Mouse (Mus musculus): ENCODE results near the gene Zfp575. TPM values are rescaled to one million over a fixed set of nuclear protein-coding genes. Genes with fewer than 3 reads are reported as not detected.

Zfp575 gene
- polyA plus RNA-seq, 1 experiment from 2014 or later, result 10.3 TPM

DNA sequence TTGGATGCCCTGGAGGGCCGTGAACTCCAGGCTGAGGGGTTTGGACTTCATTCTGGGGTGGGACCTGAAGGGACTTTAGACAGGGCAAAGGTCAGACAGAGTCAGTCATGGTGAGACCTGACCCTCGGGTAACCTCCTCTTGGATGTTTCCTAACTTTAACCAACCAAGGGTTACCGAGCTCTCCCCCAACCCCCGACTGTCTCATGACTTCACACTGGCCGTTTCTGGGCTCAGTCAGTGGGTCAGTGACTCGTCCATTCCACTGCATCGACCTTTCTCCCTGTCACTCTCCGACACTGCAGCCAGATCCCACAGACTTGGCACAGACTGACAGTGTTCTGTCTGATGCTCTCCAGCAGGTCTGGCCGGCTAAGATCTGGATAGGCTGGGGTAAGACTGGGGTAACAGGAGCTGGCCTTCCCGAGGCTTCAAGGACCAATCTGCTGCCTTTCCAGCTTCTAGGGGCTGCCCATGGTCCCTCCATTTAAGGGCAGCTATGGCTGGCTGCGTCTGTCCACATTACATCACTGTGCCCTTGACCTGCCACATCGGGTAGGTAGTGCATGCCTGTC lies 13.1 kb downstream of the Zfp575 start:
- WGBS, result 63% methylated on average over 12 of the region's 12 CpGs
- peaks cover 3% of the 10 kb centered on the region; the same call in 1 of the 2 replicates for H3K36me3 ChIP-seq (replicated peaks; ENCODE audit: control insufficient read depth, insufficient read depth)
- no peak overlapping the region for H3K27ac ChIP-seq
- H3K4me1 ChIP-seq (replicated peaks; ENCODE audit: control insufficient read depth, insufficient read depth, low read length), result no peaks in the 10 kb centered on the region
- no peak overlapping the region for H3K4me3 ChIP-seq (replicated peaks; ENCODE audit: low read length)
- ATAC-seq (ENCODE audit: low FRiP score) (no peak), DNase-seq (ENCODE audit: low spot score) (no peak)
- no peaks in the 10 kb centered on the region for H3K27me3 ChIP-seq (ENCODE audit: control insufficient read depth, insufficient read depth, low read length)
- H3K4me2 ChIP-seq (replicated peaks), result no peak overlapping the region
- H3K9ac ChIP-seq, result no peak overlapping the region
- H3K9me3 ChIP-seq (ENCODE audit: control insufficient read depth, low read length), result no peaks in the 10 kb centered on the region

DNA sequence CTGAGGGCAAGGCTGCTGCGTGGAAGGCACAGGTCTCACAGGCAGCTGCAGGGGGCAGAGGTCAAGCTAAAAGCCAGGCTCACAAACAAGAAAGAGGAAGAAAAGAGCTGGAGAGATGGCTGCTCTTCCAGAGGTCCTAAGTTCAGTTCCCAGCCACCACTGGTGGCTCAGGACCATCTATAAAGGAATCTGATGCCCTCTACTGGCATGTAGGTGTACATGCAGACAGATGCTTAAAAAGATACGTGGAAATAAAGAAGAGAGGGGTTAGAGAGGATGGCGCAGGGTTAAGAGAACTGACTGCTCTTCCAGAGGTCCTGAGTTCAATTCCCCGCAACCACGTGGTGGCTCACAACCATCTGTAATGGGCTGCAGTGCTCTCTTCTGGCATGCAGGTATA lies 15.0 kb downstream of the Zfp575 start:
- ATAC-seq (ENCODE audit: low FRiP score) (no peak), DNase-seq (ENCODE audit: low spot score) (no peak)
- WGBS, result 47% methylated on average over 5 of the region's 5 CpGs
- Histone ChIP-seq H3K4me1 (replicated peaks; ENCODE audit: control insufficient read depth, insufficient read depth, low read length) (no peaks in the 10 kb centered on the region), H3K4me3 (replicated peaks; ENCODE audit: low read length) (no peak overlapping the region), H3K27ac (no peak overlapping the region), H3K36me3 (replicated peaks; ENCODE audit: control insufficient read depth, insufficient read depth) (peaks cover 18% of the 10 kb centered on the region), H3K9ac (no peak overlapping the region), H3K9me3 (ENCODE audit: control insufficient read depth, low read length) (no peaks in the 10 kb centered on the region), H3K27me3 (ENCODE audit: control insufficient read depth, insufficient read depth, low read length) (no peaks in the 10 kb centered on the region), H3K4me2 (replicated peaks) (no peak overlapping the region)

DNA sequence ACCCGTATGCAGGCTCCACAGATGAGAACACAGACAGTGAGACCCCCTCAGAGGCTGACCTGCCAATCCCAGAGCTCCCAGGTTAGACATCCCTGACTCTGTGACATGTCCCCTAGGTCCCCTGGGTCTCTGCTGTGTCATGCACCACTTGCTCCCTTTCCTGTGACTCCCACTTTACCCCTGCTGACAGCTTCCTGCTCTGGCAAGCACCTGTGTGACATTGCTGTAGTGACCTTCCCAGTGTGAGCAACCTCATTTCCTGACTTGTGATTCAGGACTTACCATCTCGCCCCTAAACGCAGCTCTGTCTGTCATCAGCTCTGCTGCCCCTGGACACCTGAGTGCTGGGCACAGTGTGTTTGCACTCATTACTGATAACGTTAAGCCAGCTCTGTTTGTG lies 16.4 kb downstream of the Zfp575 start:
- ATAC-seq (ENCODE audit: low FRiP score) (no peak), DNase-seq (ENCODE audit: low spot score) (no peak)
- no peak overlapping the region for H3K27ac ChIP-seq
- no peak overlapping the region for H3K4me2 ChIP-seq (replicated peaks)
- no peaks in the 10 kb centered on the region for H3K27me3 ChIP-seq (ENCODE audit: control insufficient read depth, insufficient read depth, low read length)
- H3K9ac ChIP-seq, result no peak overlapping the region
- no peaks in the 10 kb centered on the region for H3K4me1 ChIP-seq (replicated peaks; ENCODE audit: control insufficient read depth, insufficient read depth, low read length)
- no peaks in the 10 kb centered on the region for H3K9me3 ChIP-seq (ENCODE audit: control insufficient read depth, low read length)
- H3K36me3 ChIP-seq (replicated peaks; ENCODE audit: control insufficient read depth, insufficient read depth), result peaks cover 32% of the 10 kb centered on the region
- WGBS, result 88% methylated on average over 4 of the region's 4 CpGs
- H3K4me3 ChIP-seq (replicated peaks; ENCODE audit: low read length), result no peak overlapping the region

DNA sequence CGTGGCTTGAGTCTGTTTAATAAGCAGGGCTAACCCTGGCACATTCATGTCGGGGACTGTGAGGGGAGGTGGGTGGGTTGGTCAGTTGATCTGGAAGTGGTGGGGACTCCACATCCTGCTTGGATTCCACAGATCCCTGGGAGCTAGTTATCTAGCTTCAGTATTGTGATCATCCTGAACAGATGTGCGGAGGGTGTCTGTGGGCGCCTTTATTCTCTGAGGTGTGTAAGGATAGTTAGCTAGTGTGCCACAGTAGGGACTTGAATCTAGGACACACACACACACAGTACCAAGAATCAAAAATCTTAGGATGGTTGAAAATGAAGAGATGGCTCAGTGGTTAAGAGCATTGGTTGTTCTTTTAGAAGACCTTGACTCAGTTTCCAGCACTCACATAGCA lies 18.9 kb downstream of the Zfp575 start:
- no peak for DNase-seq (ENCODE audit: low spot score)
- H3K36me3 ChIP-seq (replicated peaks; ENCODE audit: control insufficient read depth, insufficient read depth), result peaks cover 41% of the 10 kb centered on the region
- WGBS, result 93% methylated on average over 4 of the region's 4 CpGs

DNA sequence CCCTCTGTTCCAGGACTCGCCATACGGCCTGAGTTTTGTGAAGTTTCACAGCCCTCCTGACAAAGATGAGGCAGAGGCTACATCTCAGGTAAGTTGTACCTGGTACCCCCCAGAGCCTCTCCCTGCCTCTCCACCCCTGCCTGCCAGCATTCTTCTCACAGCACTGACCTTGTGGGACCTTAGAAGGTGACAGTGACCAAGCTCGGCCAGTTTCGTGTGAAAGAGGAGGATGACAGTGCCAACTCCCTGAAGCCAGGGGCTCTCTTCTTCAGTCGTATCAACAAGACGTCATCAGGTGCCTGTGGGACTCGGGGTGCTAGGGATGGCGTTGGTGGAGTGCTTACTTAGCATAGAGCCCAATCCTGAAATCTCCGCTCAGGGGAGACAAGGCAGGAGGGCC lies 21.2 kb downstream of the Zfp575 start:
- Histone ChIP-seq H3K4me3 (replicated peaks; ENCODE audit: low read length) (no peak overlapping the region), H3K36me3 (replicated peaks; ENCODE audit: control insufficient read depth, insufficient read depth) (peaks cover 56% of the 10 kb centered on the region)
- no peak for DNase-seq (ENCODE audit: low spot score)

More for the DNA sequence above, 18.9 kb downstream of the Zfp575 start:
- Histone ChIP-seq H3K9ac (no peak overlapping the region), H3K4me1 (replicated peaks; ENCODE audit: control insufficient read depth, insufficient read depth, low read length) (no peaks in the 10 kb centered on the region), H3K4me2 (replicated peaks) (no peak overlapping the region), H3K4me3 (replicated peaks; ENCODE audit: low read length) (no peak overlapping the region), H3K27ac (no peak overlapping the region), H3K9me3 (ENCODE audit: control insufficient read depth, low read length) (no peaks in the 10 kb centered on the region), H3K27me3 (ENCODE audit: control insufficient read depth, insufficient read depth, low read length) (no peaks in the 10 kb centered on the region)
- ATAC-seq (ENCODE audit: low FRiP score), result no peak

DNA sequence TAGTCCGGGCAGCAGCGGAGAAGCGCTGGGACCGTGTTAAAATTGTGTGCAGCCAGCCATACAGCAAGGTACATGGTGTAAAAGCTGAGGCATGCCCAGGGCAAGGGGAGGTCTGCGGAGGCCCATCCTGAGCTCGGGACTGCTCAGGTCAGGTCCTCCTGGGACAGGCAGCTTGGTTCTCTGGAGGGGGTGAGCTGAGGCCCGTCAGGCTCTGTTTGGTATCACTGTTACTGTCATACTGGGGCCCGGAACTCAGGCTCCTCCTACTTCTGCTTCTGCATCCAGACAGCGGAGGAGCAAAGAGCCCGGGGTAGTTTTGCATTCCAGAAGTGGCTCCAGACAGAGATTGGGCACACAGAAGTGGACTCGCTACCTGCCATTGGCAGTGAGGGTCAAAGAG lies 21.8 kb downstream of the Zfp575 start:
- H3K4me3 ChIP-seq (replicated peaks; ENCODE audit: low read length), result no peak overlapping the region
- H3K9me3 ChIP-seq (ENCODE audit: control insufficient read depth, low read length), result no peaks in the 10 kb centered on the region
- no peaks in the 10 kb centered on the region for H3K27me3 ChIP-seq (ENCODE audit: control insufficient read depth, insufficient read depth, low read length)
- H3K36me3 ChIP-seq (replicated peaks; ENCODE audit: control insufficient read depth, insufficient read depth), result peaks cover 55% of the 10 kb centered on the region
- 95% methylated on average over 11 of the region's 11 CpGs for WGBS
- no peak overlapping the region for H3K27ac ChIP-seq
- H3K4me1 ChIP-seq (replicated peaks; ENCODE audit: control insufficient read depth, insufficient read depth, low read length), result no peaks in the 10 kb centered on the region
- no peak for DNase-seq (ENCODE audit: low spot score)
- no peak overlapping the region for H3K4me2 ChIP-seq (replicated peaks)
- no peak overlapping the region for H3K9ac ChIP-seq
- ATAC-seq (ENCODE audit: low FRiP score), result no peak

More for the DNA sequence above, 21.2 kb downstream of the Zfp575 start:
- 97% methylated on average over 9 of the region's 9 CpGs for WGBS
- no peaks in the 10 kb centered on the region for H3K4me1 ChIP-seq (replicated peaks; ENCODE audit: control insufficient read depth, insufficient read depth, low read length)
- no peak overlapping the region for H3K4me2 ChIP-seq (replicated peaks)
- H3K9ac ChIP-seq, result no peak overlapping the region
- no peak for ATAC-seq (ENCODE audit: low FRiP score)
- no peaks in the 10 kb centered on the region for H3K27me3 ChIP-seq (ENCODE audit: control insufficient read depth, insufficient read depth, low read length)
- no peaks in the 10 kb centered on the region for H3K9me3 ChIP-seq (ENCODE audit: control insufficient read depth, low read length)
- no peak overlapping the region for H3K27ac ChIP-seq

DNA sequence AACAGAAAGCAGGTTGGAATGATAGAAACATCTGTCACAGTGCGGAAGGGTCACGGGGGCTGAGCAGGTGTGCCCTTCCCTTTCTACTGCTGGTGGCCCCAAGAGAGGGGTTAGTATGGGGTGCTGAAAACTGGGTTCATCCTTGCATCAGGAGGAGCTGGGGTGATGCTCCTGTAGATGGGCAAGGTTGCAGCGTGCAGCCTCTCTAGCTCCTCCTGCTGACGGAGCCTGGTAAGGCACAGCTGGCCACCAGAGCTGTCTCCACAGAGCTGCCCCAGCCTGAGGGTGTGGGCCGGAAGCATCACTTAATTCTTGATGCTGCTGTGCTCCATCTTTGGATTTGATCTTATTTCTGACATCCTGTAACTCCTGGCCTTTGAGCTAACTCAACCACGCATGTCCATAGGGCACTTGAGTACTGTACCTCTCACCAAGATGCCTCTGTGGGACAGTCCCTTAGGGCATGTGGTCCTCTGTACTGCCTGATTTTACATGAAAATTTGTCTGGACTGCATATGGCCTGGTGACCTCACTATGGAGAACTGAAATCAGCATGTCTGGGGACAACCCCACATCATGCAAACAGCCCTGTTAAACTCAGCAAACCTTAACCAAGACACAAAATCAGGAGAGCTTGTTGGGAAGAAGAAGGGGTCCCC lies 22.7 kb downstream of the Zfp575 start:
- H3K36me3 ChIP-seq (replicated peaks; ENCODE audit: control insufficient read depth, insufficient read depth), result peaks cover 56% of the 10 kb centered on the region
- no peak overlapping the region for H3K4me3 ChIP-seq (replicated peaks; ENCODE audit: low read length)
- WGBS, result 65% methylated on average over 6 of the region's 6 CpGs
- no peak overlapping the region for H3K4me2 ChIP-seq (replicated peaks)
- no peaks in the 10 kb centered on the region for H3K4me1 ChIP-seq (replicated peaks; ENCODE audit: control insufficient read depth, insufficient read depth, low read length)
- no peak overlapping the region for H3K27ac ChIP-seq
- no peaks in the 10 kb centered on the region for H3K9me3 ChIP-seq (ENCODE audit: control insufficient read depth, low read length)
- DNase-seq (ENCODE audit: low spot score) (peak; percentile 64), ATAC-seq (ENCODE audit: low FRiP score) (peak; percentile 60; the same call in 1 of the 2 replicates)
- no peaks in the 10 kb centered on the region for H3K27me3 ChIP-seq (ENCODE audit: control insufficient read depth, insufficient read depth, low read length)
- no peak overlapping the region for H3K9ac ChIP-seq

DNA sequence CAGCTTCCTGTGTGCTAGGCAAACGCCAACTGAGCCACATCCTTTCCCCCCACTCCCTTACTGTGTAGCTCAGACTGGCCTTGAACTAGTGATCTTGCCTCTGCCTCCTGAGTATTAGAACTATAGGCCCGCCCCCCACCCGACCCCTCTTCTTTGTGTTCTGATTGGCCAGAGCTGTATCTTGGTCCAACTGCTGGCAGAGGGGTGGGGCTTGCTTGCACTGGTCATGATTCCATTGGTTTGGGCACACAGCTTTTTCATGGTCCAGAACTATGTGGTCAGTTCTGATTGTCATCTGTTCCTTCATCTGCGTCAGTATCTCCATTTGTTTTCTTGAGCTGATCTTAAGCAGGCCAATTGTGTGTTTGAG lies 23.6 kb downstream of the Zfp575 start:
- Histone ChIP-seq H3K9ac (no peak overlapping the region), H3K4me2 (replicated peaks) (no peak overlapping the region), H3K4me3 (replicated peaks; ENCODE audit: low read length) (no peak overlapping the region), H3K27ac (no peak overlapping the region), H3K9me3 (ENCODE audit: control insufficient read depth, low read length) (no peaks in the 10 kb centered on the region), H3K27me3 (ENCODE audit: control insufficient read depth, insufficient read depth, low read length) (no peaks in the 10 kb centered on the region), H3K4me1 (replicated peaks; ENCODE audit: control insufficient read depth, insufficient read depth, low read length) (no peaks in the 10 kb centered on the region), H3K36me3 (replicated peaks; ENCODE audit: control insufficient read depth, insufficient read depth) (peaks cover 59% of the 10 kb centered on the region)
- DNase-seq (ENCODE audit: low spot score), result no peak
- no peak for ATAC-seq (ENCODE audit: low FRiP score)
- 87% methylated on average over 4 of the region's 4 CpGs for WGBS

DNA sequence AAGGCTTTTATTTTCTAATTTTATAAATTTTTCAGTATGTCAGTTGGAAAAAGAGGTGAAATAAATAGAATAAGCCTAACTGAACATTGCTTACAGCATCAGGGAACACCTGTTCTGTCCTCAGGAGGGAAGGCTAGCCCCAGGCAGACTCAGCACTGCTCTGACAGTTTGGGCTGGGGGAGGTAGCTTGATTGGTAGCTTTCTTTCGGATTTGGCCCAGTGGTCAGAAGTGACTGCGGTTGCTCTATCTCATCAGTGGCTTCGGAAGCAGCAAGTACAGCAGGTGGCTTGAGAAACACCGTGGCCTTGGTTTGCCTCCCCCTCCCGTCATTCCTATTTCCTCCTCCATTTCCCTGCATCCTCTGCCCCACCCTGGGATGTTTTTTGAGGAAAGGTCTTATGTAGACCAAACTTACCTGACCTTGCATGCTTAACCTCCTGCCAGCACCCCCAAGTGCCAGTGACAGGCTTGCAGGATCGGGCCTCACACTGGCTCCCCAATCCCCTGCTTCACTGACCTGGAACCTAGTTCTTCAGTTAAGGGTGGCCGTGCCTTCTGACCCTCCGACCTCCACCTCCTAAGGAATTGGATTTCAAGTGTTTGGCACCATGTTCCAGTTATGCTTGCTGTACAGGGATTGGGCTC lies 24.1 kb downstream of the Zfp575 start:
- Histone ChIP-seq H3K27me3 (ENCODE audit: control insufficient read depth, insufficient read depth, low read length) (no peaks in the 10 kb centered on the region), H3K4me1 (replicated peaks; ENCODE audit: control insufficient read depth, insufficient read depth, low read length) (no peaks in the 10 kb centered on the region), H3K9ac (no peak overlapping the region), H3K4me3 (replicated peaks; ENCODE audit: low read length) (no peak overlapping the region), H3K4me2 (replicated peaks) (no peak overlapping the region), H3K9me3 (ENCODE audit: control insufficient read depth, low read length) (no peaks in the 10 kb centered on the region), H3K36me3 (replicated peaks; ENCODE audit: control insufficient read depth, insufficient read depth) (peaks cover 54% of the 10 kb centered on the region), H3K27ac (no peak overlapping the region)
- no peak for DNase-seq (ENCODE audit: low spot score)
- no peak for ATAC-seq (ENCODE audit: low FRiP score)
- WGBS, result 88% methylated on average over 8 of the region's 8 CpGs

Data from hindbrain, embryonic 14.5 days (tissue).